Comparison of ENCODE assay signal across 8 mouse cellular contexts in the genomic region with DNA sequence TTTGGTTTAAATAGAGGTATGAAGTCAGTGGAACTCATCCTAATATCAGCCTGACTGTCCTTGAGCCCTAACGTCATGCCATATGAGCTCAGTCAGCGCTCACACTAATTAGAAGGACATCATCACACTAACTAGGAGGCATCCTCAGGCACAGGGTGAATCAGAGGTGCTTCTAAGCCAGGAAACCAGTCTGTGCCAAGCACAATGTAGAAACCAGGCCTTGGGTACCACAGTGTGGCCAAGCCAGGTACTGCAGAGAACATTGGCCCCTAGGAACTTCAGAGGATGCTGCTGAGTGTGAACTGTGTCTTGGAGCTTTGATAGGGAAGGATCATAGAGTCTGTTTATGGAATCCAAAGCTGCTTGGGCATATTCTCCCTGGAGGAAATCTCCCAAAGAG. TPM values are rescaled to one million over a fixed set of nuclear protein-coding genes. Genes with fewer than 3 reads are reported as not detected.
DNase-seq lines count a peak whose midpoint lies in the region; ATAC-seq and TF ChIP-seq lines count a peak whose summit lies in the region.

No protein-coding gene starts in this region.

- peak; percentile 84 for DNase-seq in adipocyte (ENCODE audit: low spot score)
- peak; percentile 63 for DNase-seq in gastrocnemius, postnatal 25 days
- peak; percentile 56 to 82 for DNase-seq in left cerebral cortex, adult 8-10 months (ENCODE audit: low spot score in 2 of 2)
- DNase-seq in right cerebral cortex, postnatal 25 days: peak; percentile 84
- DNase-seq in urinary bladder, postnatal 4 days (ENCODE audit: low spot score in 2 of 2): peak; percentile 51 to 69

- TF ChIP-seq CTCF in cortical plate, adult 2 months (IDR thresholded peaks at IDR 0.05; ENCODE audit: extremely low read depth, insufficient read depth, low read length): peak; percentile 96

- H3K27ac ChIP-seq in cortical plate, adult 2 months (ENCODE audit: insufficient read depth, low read length): no peak overlapping the region

- no peaks in the 10 kb centered on the region for H3K4me1 ChIP-seq in cortical plate, adult 2 months (ENCODE audit: control insufficient read depth, insufficient read depth, low read length)

- no peak for TF ChIP-seq POLR2A in cortical plate, adult 2 months (IDR thresholded peaks at IDR 0.05; ENCODE audit: extremely low read depth, insufficient read depth, low read length)

- ATAC-seq in inflammation-experienced regulatory T-cells, adult 6 months: peak; percentile 100
- ATAC-seq in megakaryocyte-erythroid progenitor cell, adult 5-6 weeks (replicated peaks; ENCODE audit: low FRiP score, low TSS enrichment, poor library complexity, severe bottlenecking): peak; percentile 100

- no peak overlapping the region for H3K4me3 ChIP-seq in cortical plate, adult 2 months (ENCODE audit: insufficient read depth, low read length)

RNA-seq across cellular contexts. Expression of a gene that starts 32.3 kb away (rescaled TPM):
- polyA plus RNA-seq in cortical plate, adult 2 months (2012; rRNA removed): 0.02 and 0.04 TPM in 2 replicates
- total RNA-seq in gastrocnemius, postnatal 25 days (2021): 1 to 10 TPM in 1 of 2 experiments, under 1 TPM in 1; 0.54 to 2.7 TPM
- 1 to 10 TPM; 2.1 to 8.5 (median 3.8) TPM for polyA plus RNA-seq in inflammation-experienced regulatory T-cells, adult 6 months (2017; shearing (Covaris generic))
- under 1 TPM; 0.04 to 0.35 (median 0.18) TPM for total RNA-seq in left cerebral cortex, adult 8-10 months (2022)
- 0.39 and 0.72 TPM in 2 replicates for total RNA-seq in megakaryocyte-erythroid progenitor cell, adult 5-6 weeks (2014; fragmentation: Nextera tagmentation)
- 0.61 and 1.3 TPM in 2 replicates for total RNA-seq in megakaryocyte-erythroid progenitor cell, adult 5-6 weeks (2017)
